Mouse (Mus musculus): ENCODE measurements around the gene Tmem207. TPM values are rescaled to one million over a fixed set of nuclear protein-coding genes. Genes with fewer than 3 reads are reported as not detected.

Tmem207 gene
- polyA plus RNA-seq (2017; shearing (Covaris generic)): not detected

DNA sequence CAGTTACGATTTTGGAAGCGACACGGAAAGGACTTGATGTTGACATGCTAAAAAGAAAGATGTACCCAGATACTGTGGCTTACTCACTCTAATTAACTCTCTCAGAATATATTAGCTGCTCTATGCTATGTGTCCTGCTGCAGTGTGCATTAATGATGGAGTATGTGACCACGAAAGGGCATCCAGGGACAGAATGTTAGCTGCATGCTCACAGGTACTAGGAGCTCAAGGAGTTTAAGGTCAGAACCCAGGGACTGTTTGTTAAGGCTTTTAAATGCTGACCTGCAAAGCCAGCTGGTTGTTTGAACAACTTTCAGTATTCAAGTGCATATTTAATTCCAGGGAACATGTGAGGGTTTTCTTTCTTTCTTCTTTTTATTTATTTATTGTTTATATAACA, at the start of gene Tmem207:
Tmem207 (minus strand) TSS at position 101 of the 400 bp plus-strand sequence.

GRCm38 (mm10) chr16:26462835-26463234, 63.7 kb downstream of the Tmem207 start, which contains the start of gene Cldn16:
Gene Cldn16, plus strand, starts transcription at chr16:26463135.

Other genes starting within 250 kb of the Tmem207 start
- not detected for gene Cldn1, start 154.9 kb downstream of the Tmem207 start, polyA plus RNA-seq (2017; shearing (Covaris generic))
- gene Cldn16, start 63.6 kb downstream of the Tmem207 start, polyA plus RNA-seq (2017; shearing (Covaris generic)): not detected
- gene Il1rap, start 54.9 kb upstream of the Tmem207 start, polyA plus RNA-seq (2017; shearing (Covaris generic)): 15.3 TPM

Data from effector memory CD4-positive, alpha-beta T cell, adult 7 months (primary cell).